Mouse (Mus musculus) ES-E14 (cell line): ENCODE data around the gene Hoxd9. TPM values are rescaled to one million over a fixed set of nuclear protein-coding genes. Genes with fewer than 3 reads are reported as not detected.

ENCODE experiments used
- DNase-seq: peaks from one replicate; pipeline ENCODE4 v3.0.0-alpha.2; 2013; ENCODE audit warnings: low read depth, low spot score
- H3K27ac ChIP-seq: 2 replicates; pipeline ENCODE4 v1.5.1; 2012; ENCODE audit warnings: low read depth, mild to moderate bottlenecking, low read length, moderate library complexity, mixed read lengths; ENCODE audit not compliant: poor library complexity, insufficient read depth, severe bottlenecking
- H3K36me3 ChIP-seq: 2 replicates; pipeline ENCODE4 v1.6.1; 2012; ENCODE audit warnings: mild to moderate bottlenecking, low read length, moderate library complexity, mixed read lengths; ENCODE audit not compliant: control insufficient read depth, poor library complexity, insufficient read depth, severe bottlenecking
- H3K4me1 ChIP-seq, 2 experiments: fragments of 150-350 bp in 1 of 2; sonication (generic) in 1 of 2; 2 replicates each; pipeline ENCODE4 v1.6.1; 2012; ENCODE audit warnings: low read length in 2 of 2, mild to moderate bottlenecking in 1 of 2, mixed read lengths in 1 of 2; ENCODE audit not compliant: control insufficient read depth in 2 of 2, insufficient read depth in 2 of 2, poor library complexity in 1 of 2
- H3K4me3 ChIP-seq, 2 experiments: fragments of 150-350 bp in 1 of 2; sonication (generic) in 1 of 2; 2 replicates each; pipeline ENCODE4 v1.5.1; 2012; ENCODE audit warnings: low read length in 2 of 2, low read depth in 1 of 2, mild to moderate bottlenecking in 1 of 2, mixed read lengths in 1 of 2; ENCODE audit not compliant: insufficient read depth in 1 of 2, poor library complexity in 1 of 2, severe bottlenecking in 1 of 2
- H3K9ac ChIP-seq: 2 replicates; pipeline ENCODE4 v1.6.1; 2012; ENCODE audit warnings: low read depth, mild to moderate bottlenecking, low read length, mixed read lengths; ENCODE audit not compliant: poor library complexity, insufficient read depth, severe bottlenecking
- H3K9me3 ChIP-seq: fragments of 150-350 bp; sonication (generic); 2 replicates; pipeline ENCODE4 v1.6.1; 2012; ENCODE audit warnings: low read depth, mild to moderate bottlenecking, low read length; ENCODE audit not compliant: control insufficient read depth, insufficient read depth
- CHD2 ChIP-seq: IDR thresholded peaks from 2 replicates; pipeline ENCODE4 v1.6.1; 2014; ENCODE audit warnings: mild to moderate bottlenecking, low read depth, low read length, inconsistent platforms
- HCFC1 ChIP-seq: IDR thresholded peaks from 2 replicates; pipeline ENCODE4 v1.6.1; 2012; ENCODE audit warnings: low read length, inconsistent platforms, borderline replicate concordance; ENCODE audit not compliant: insufficient read depth
- MAFK ChIP-seq: IDR thresholded peaks from 2 replicates; pipeline ENCODE4 v1.6.1; 2014; ENCODE audit warnings: mild to moderate bottlenecking, low read depth, low read length, inconsistent platforms; ENCODE audit not compliant: insufficient read depth
- ZC3H11A ChIP-seq: IDR thresholded peaks from 2 replicates; pipeline ENCODE4 v1.6.1; 2012; ENCODE audit warnings: low read depth, mild to moderate bottlenecking, inconsistent platforms, low read length, borderline replicate concordance
- ZNF384 ChIP-seq: IDR thresholded peaks from 2 replicates; pipeline ENCODE4 v1.6.1; 2012; ENCODE audit warnings: low read depth, low read length, inconsistent platforms
- in situ Hi-C, 2 experiments: fragments of 600-800 bp; cut with MboI; formaldehyde crosslinking; loops; one replicate each; pipeline ENCODE4 v1.15.1; 2025; ENCODE audit warnings: low sequenced_read_pairs in 2 of 2, inconsistent platforms in 1 of 2; ENCODE audit not compliant: unreplicated experiment in 2 of 2
- total RNA-seq: library from RNA; depleted of rRNA; stranded (reverse); fragments of 300-350 nt; gene quantifications from 2 replicates; pipeline ENCODE4 v1.2.3, GENCODE M21; 2012

Gene Hoxd9
- total RNA-seq, 1 experiment: 0.76 TPM

GRCm38 (mm10) chr2:74737578-74738070, 40.1 kb downstream of the Hoxd9 start:
- in situ Hi-C loops: loop anchor here in 1 of 2 experiments (5.0 kb wide), 1 partner anchor 45 kb away; the partner anchor contains the start of gene Hoxd10
- DNase-seq: no peak
- no peak for TF ChIP-seq CHD2
- TF ChIP-seq MAFK: no peak
- TF ChIP-seq HCFC1: no peak
- TF ChIP-seq ZC3H11A: no peak
- no peak for TF ChIP-seq ZNF384
- H3K9me3 ChIP-seq: no peaks in the 10 kb centered on the region
- no peak overlapping the region for H3K9ac ChIP-seq
- H3K36me3 ChIP-seq: no peaks in the 10 kb centered on the region
- peaks cover 0 to 2% of the 10 kb centered on the region in 2 experiments; a peak in 1 of 4 replicates for H3K4me1 ChIP-seq
- no peak overlapping the region for H3K4me3 ChIP-seq
- no peak overlapping the region for H3K27ac ChIP-seq

DNA sequence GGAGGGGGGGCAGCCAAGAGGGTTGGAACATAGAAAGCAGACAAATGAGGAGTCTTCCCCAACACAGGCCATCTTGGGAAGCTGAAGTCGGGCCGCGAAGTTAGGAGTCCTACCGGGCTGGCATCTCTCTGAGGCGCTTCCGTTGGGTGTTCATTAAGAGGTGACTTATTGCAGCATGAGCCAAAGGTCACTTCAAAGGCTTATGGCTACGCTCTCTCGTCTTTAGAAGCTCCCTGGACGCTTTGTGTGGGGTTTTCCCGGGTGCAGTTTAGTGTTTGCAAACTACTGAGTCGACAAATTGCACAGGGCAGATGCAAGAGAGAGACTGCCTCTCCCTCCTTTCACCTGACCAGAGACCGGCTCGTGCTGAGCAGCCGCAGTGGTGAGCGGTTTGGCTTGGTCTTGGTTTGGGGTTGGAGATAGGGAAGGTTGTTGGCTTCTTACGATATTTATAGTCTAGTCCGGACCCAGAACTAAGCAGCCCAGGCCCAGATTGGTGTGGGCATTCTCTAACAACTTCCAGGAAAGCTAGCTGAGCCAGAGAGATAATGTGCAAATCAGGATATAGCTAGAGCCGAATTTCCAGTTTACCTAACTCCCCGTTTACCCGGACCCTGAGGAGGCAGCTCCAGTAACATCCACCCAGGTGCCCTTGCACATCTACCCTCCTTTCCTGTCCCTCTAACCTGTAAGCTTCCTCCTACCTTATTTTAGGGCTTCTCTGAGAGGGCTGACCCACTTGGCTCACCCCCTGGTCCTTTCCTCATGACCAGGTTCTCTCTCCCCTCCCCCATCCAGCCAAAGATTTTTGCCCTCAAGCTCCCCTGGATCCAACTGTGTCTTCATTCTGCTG, 41.3 kb downstream of the Hoxd9 start:
- Histone ChIP-seq H3K36me3 (no peaks in the 10 kb centered on the region), H3K9me3 (no peaks in the 10 kb centered on the region), H3K9ac (no peak overlapping the region), H3K27ac (no peak overlapping the region), H3K4me1 (peaks cover 0 to 2% of the 10 kb centered on the region in 2 experiments; a peak in 1 of 4 replicates), H3K4me3 (no peak overlapping the region)
- DNase-seq: no peak
- in situ Hi-C loops: loop anchor here in 1 of 2 experiments (5.0 kb wide), 1 partner anchor 47 kb away; the partner anchor contains the start of gene Hoxd10
- TF ChIP-seq CHD2 (no peak), HCFC1 (no peak), ZC3H11A (no peak), ZNF384 (no peak), MAFK (no peak)

GRCm38 (mm10) chr2:74739476-74739800, 41.9 kb downstream of the Hoxd9 start:
- Histone ChIP-seq H3K4me3 (no peak overlapping the region), H3K36me3 (no peaks in the 10 kb centered on the region), H3K9me3 (no peaks in the 10 kb centered on the region), H3K27ac (no peak overlapping the region), H3K9ac (no peak overlapping the region), H3K4me1 (peaks cover 0 to 2% of the 10 kb centered on the region in 2 experiments; a peak in 1 of 4 replicates)
- TF ChIP-seq CHD2 (no peak), ZNF384 (no peak), HCFC1 (no peak), ZC3H11A (no peak), MAFK (no peak)
- in situ Hi-C loops: loop anchor here in 1 of 2 experiments (5.0 kb wide), 1 partner anchor 47 kb away; the partner anchor contains the start of gene Hoxd10
- no peak for DNase-seq

DNA sequence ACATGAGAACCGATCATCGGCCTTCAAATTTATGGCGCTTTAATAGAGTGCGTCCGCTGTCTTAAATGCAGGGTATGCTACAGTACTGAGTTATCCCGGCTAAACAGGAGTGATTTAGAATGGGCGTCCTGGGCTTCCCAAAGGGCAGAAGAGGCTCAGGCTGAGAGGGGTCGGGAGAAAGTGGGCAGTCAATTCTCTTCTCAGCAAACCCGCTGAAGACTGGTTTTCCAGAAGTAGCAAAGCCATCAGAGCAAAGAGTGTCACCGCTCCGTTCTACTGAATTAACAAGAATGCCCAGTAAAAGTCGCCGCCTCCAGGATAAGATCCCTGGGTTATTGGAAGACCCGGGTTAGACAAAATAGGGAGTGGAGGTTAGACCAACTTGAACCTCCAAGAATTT, 42.3 kb downstream of the Hoxd9 start:
- TF ChIP-seq HCFC1: no peak
- no peak for TF ChIP-seq ZNF384
- no peak for TF ChIP-seq CHD2
- TF ChIP-seq ZC3H11A: no peak
- no peak for TF ChIP-seq MAFK
- Histone ChIP-seq H3K4me3 (no peak overlapping the region), H3K36me3 (no peaks in the 10 kb centered on the region), H3K9ac (no peak overlapping the region), H3K9me3 (no peaks in the 10 kb centered on the region), H3K27ac (no peak overlapping the region), H3K4me1 (peaks cover 0 to 2% of the 10 kb centered on the region in 2 experiments; a peak in 1 of 4 replicates)
- in situ Hi-C loops: loop anchor here (5.0 to 10.0 kb wide), 2 partner anchors 48 to 55 kb away; partner anchors contain the start of gene Hoxd10 (in 1 of the 2)
- no peak for DNase-seq
